Mouse (Mus musculus): ENCODE results near the gene A1cf. TPM values are rescaled to one million over a fixed set of nuclear protein-coding genes. Genes with fewer than 3 reads are reported as not detected.

Gene A1cf
- total RNA-seq (2023), result not detected in 4 replicates

DNA sequence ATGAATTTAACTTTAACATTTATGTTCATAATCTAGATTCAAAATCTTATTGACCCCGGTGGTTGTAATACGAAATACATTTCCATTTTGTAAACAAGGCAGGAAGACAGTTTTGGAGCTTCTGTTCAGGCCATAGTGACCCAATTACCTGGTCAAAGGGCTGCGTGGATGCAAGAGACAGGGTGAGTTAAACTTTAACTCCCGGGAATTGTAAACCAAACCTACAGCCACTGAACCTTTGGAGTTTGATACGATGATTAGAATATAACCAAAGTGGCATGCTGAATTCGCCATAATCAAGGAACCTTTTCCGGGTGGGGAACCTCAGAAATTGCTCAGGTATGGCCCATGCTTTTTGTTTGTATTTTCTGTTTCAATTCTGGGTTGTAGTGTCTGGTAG is at the start of gene A1cf:
A1cf (plus strand) TSS at position 244 of the 400 bp plus-strand sequence.

Other genes starting within 250 kb of the A1cf start
- gene Prkg1, start 103.7 kb upstream of the A1cf start, total RNA-seq (2023), result not detected in 4 replicates
- gene Asah2, start 239.4 kb downstream of the A1cf start, total RNA-seq (2023), result 4.7 to 6.2 TPM (median 5.2 TPM) in 4 replicates

Data from B cell, adult 62 days (primary cell).